Mouse (Mus musculus) urinary bladder, postnatal 4 days (tissue): ENCODE results near the gene Fam72a.
"Not testable (repeated sequence)": the region's sequence is repeated elsewhere in the genome, so short reads cannot be mapped to it uniquely, and the experiment has no call there.

Experiments
- DNase-seq, 2 experiments: peaks; one replicate each; pipeline ENCODE4 v3.0.0; 2021 to 2022; ENCODE audit warnings: low spot score in 2 of 2

Gene Fam72a

GRCm38 (mm10) chr1:131526371-131527270 is 1.1 kb upstream of the Fam72a start:
- DNase-seq = peak; percentile 63 to 71

DNA sequence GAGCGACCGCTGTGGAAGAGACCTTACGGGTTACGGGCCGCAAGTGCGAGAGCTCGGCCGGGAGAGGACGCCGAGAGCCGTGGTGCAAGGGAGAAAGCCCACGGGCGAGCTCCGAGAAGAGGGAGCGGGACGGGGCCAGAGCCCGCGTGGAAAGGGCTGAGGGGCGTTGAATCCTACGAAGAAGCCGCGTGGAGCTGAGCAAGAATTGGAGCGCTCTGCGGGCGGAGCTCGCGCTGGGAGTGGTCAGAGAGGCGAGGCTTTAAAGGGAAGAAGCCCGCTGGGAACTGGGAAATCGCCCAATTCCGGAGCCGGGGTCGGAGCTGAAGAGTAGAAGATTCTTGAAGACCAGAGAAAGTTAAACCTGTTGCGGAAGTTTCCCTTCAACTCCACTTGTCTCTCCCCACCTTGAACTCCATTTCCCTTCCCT is 391 bp downstream of the Fam72a start:
- peak; percentile 61 to 71 for DNase-seq

DNA sequence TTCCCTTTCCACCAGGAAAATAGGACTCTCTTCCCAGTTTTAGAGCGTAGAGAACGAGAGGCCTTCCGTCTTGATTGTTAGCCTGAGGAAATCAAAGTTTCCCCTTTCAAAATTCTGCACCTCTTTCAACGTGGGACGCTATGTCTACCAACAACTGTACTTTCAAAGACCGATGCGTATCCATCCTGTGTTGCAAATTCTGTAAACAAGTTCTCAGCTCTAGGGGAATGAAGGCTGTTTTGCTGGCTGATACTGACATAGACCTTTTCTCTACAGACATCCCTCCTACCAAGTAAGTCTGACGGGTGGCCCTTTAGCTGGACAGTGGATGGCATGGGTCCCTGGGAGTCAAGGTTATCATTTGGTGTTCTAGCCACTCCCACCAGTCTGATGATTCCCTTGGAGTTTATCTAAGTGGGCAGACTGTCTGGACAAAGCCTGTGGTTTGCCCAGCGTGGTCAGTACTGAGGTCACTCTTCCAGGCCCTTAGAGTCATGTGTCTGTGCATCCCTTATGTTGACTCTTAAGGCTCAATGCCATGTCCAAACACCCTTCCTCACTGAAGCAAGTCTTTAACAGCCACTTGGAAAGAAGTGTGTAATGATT is 961 bp downstream of the Fam72a start:
- DNase-seq = no peak

GRCm38 (mm10) chr1:131539771-131540170 is 12.1 kb downstream of the Fam72a start:
- no peak for DNase-seq

DNA sequence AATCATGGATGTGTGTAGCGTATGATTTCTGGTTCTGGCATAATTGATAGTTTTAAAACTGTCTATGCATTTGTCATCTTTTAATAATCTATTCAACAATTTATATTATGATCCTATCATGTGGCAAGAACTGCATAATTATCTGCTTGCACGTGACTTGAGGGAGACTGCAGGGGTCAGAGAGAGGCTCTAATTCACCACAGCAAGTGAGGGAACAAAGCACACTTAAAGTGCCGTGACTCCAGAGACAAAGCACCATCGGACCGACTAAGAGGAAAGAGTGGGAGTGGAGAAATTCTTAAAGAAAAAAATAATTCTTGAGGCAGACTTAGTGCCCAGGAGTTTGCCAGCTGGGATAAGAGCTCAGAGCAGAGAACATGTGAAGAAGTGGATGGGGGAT is 13.1 kb downstream of the Fam72a start:
- DNase-seq = no peak

- no peak for DNase-seq
Measured at GRCm38 (mm10) chr1:131541431-131541830, 13.7 kb downstream of the Fam72a start.

DNA sequence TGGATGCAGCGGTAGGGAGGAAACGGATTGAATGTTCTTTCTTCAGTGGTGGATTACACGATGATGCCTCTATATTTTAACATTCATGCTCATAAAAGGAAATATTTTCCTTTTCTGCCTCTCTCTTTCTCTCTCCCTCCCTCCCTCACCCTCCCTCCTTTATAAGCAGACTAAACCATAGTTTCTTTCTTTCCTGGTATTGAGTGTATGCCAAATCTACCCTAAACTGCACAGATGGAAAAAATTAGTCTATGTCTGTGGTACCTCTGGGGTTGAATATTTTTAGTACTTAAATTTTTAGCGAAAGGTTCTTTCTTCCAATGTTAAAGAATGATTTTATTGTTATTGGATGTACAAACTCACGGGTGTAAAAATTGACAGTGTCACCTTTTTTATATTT is 14.2 kb downstream of the Fam72a start:
- no peak for DNase-seq

- no peak for DNase-seq
Measured at GRCm38 (mm10) chr1:131543886-131544565, 16.3 kb downstream of the Fam72a start.

DNA sequence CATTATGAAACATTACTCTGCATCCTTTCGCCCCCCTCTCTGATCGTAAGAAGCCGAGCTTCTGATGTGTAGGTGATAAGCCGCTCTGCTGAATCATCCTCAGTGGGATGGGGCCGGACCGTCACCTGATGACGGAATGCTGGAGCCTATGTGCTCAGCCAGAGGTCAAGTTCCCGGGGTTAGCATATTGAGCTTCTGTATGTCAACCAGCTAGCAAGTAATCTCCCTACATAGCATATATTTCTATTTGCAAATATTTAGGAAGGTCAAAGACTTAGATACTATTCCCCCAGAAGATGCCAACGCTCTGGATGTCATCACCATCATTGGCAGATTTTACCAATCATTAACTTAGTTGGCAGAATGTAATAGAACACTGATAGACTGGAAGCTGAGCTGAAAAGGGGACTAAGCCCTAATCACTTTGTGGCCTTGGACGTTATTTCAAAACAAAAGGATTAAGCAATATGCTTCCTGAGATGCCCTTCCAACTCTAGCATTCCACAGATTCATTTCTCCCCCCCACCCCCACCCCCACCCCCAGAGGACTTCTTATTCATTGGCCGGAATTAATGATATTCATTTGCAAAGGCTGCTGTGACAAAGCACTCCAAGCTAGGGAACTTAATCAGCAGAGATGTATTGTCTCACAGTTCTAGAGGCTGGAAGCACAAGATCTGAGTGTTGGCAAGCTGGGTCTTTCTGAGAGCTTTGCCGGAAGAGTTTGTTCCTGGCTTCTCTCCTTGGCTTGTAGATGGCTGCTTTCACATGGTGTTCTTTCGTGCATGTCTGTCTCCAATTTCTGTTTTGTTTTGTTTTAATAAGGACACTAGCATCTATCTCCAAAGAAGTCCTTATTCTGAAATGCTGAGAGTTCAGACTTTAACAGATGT is 19.3 kb downstream of the Fam72a start:
- DNase-seq = no peak

GRCm38 (mm10) chr1:131548494-131549365 is 21.0 kb downstream of the Fam72a start:
- no peak for DNase-seq

DNA sequence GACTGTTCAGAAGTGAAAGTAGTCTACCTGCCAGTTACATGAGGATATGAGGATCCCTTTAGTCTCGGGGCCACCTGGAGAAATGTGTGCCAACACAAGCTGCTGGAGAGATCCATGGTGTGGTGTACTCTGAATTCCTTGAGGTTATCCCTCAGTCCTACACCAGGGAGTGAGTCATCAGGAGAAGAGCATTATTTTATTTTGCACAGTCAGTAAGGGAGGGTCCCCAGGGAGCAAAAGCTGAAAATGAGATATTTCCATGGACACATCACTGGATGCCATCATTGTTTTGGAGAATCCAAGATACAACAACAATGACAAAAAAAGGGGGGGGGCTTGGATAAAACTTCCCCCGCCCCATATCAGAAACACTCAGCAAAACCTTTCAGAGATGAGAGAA is 24.3 kb downstream of the Fam72a start:
- DNase-seq = no peak

- no peak for DNase-seq
Measured at GRCm38 (mm10) chr1:131553428-131553827, 25.7 kb downstream of the Fam72a start.

- peak; percentile 60 to 75 for DNase-seq
Measured at GRCm38 (mm10) chr1:131555042-131555812, 27.5 kb downstream of the Fam72a start.

- DNase-seq = no peak
Measured at GRCm38 (mm10) chr1:131560500-131560899, 32.8 kb downstream of the Fam72a start.

DNA sequence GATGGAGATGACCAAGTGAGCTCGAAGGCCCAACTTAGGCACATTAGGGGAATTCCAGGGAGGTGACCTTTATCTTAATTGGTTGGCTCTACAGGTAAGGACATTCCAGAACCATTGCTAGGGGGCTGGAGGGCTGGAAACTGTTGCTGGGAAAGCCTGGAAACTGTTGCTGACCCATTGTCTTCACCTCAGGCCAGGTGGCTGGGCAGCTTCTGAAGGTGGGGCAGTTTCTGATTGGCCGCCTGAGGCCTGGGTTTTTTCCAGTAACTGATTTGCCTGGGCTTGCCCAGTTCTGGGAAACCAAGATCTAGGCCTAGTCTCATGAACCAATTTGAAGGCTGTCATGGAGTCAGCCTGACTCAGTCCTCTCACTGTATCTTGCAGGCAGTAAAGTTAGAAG is 34.4 kb downstream of the Fam72a start:
- no peak for DNase-seq

DNA sequence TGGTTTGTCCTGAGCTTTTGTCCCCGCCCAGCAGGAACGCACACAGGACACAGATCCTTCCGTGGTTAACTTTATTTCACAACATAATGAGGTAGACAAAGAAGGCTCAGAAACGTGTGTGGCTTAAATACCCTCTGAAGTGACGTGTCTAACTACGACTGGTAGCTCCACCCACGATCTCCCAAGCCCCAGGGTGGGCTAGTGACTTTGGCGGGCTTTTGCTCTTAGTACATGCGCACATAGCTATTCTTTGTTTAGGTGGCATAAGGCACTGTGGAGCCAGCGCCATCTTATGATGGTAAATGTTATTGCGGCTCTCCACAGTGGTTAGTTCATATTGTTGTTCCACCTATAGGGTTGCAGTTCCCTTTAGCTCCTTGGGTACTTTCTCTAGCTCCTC is 38.4 kb downstream of the Fam72a start:
- DNase-seq = not testable (repeated sequence)

DNA sequence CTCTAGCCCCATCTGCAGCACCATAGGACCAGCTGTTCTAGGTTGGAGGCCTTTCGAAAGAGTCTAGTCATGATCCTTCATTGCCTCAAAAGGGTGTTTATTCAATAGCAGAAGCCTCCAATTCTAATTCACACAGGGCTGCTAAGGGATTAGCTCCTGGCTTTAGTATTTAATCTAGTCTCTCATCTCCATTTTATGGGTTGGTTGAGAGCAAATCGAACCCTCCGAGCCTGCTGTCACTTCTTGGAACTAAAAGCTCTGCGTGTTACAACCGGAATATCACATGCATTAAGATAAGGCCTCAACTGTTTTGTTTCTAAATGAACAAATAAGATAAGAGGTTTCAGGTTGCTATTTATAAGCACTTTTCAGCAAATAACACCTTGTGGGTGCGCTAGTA is 42.0 kb downstream of the Fam72a start:
- DNase-seq = no peak

DNA sequence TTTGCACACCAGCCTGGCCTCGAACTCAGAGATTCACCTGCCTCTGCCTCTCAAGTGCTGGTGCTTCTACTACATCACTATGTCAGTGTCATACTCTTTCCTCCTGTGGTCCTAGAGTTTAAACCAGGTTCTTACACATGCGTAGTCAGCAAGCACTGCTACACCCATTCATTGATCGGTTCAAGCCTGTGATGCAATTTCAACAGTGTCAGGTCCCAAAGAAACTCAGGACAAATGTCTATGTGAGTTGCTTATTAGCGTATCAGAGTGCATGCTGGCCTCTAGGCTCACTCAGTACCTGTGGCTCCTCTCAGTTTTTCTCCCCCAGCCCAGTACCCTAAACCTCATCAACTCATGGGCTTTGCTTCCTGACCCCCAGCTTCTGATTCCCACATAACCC is 42.7 kb downstream of the Fam72a start:
- no peak for DNase-seq

- DNase-seq = peak in 1 of 2 experiments; percentile 71
Measured at GRCm38 (mm10) chr1:131573721-131574120, 46.0 kb downstream of the Fam72a start.
